Mouse (Mus musculus) liver, adult 2 months (tissue): ENCODE data around the gene Ipcef1. TPM values are rescaled to one million over a fixed set of nuclear protein-coding genes. Genes with fewer than 3 reads are reported as not detected.

Experiments
- DNase-seq: peaks from one replicate; pipeline ENCODE4 v3.0.0-alpha.2; 2011; ENCODE audit warnings: low read depth, low spot score; ENCODE audit errors: extremely low read depth
- H3K27ac ChIP-seq: fragments of 200-500 bp; replicated peaks from 2 replicates; pipeline ENCODE4 v1.5.1; 2012; ENCODE audit warnings: low read depth, mild to moderate bottlenecking, control low read depth, inconsistent platforms, low read length; ENCODE audit not compliant: insufficient read depth
- H3K27me3 ChIP-seq: fragments of 200-500 bp; 2 replicates; pipeline ENCODE4 v1.6.1; 2012; ENCODE audit warnings: mild to moderate bottlenecking, moderate library complexity, low read length, inconsistent platforms; ENCODE audit not compliant: control insufficient read depth, insufficient read depth
- H3K36me3 ChIP-seq: fragments of 200-500 bp; 2 replicates; pipeline ENCODE4 v1.6.1; 2012; ENCODE audit warnings: low read length, inconsistent platforms; ENCODE audit not compliant: control insufficient read depth, insufficient read depth
- H3K4me1 ChIP-seq: fragments of 200-500 bp; 2 replicates; pipeline ENCODE4 v1.6.1; 2011; ENCODE audit warnings: low read length; ENCODE audit not compliant: control insufficient read depth, insufficient read depth
- H3K4me3 ChIP-seq: fragments of 200-500 bp; 2 replicates; pipeline ENCODE4 v1.5.1; 2011; ENCODE audit warnings: low read depth, mild to moderate bottlenecking, control low read depth, low read length, moderate library complexity; ENCODE audit not compliant: insufficient read depth
- H3K79me2 ChIP-seq: fragments of 200-500 bp; 2 replicates; pipeline ENCODE4 v1.6.1; 2012; ENCODE audit warnings: inconsistent platforms, mild to moderate bottlenecking, low read length, moderate library complexity; ENCODE audit not compliant: control insufficient read depth, insufficient read depth
- H3K9ac ChIP-seq: fragments of 200-500 bp; 2 replicates; pipeline ENCODE4 v1.6.1; 2012; ENCODE audit warnings: low read depth, mild to moderate bottlenecking, control low read depth, inconsistent platforms, low read length
- CTCF ChIP-seq: fragments of 200-500 bp; IDR thresholded peaks from 2 replicates; pipeline ENCODE4 v1.5.1; 2011; ENCODE audit warnings: low read depth, low read length, control low read depth
- POLR2A ChIP-seq: fragments of 200-500 bp; IDR thresholded peaks from 2 replicates; pipeline ENCODE4 v1.6.1; 2011; ENCODE audit warnings: low read length, control low read depth; ENCODE audit not compliant: insufficient read depth; ENCODE audit errors: extremely low read depth
- WGBS: fragments of 180-500 bp; shearing (Covaris S2); methylation state at CpG from one replicate; pipeline ENCODE4 v1.1.7; 2018; 5-methylcytosine and 5-hydroxymethylcytosine counted together
- polyA plus RNA-seq: library from polyadenylated mRNA; depleted of rRNA; stranded (reverse); fragments of >200 nt; gene quantifications from 2 replicates; pipeline ENCODE4 v1.2.3, GENCODE M21; 2012
- total RNA-seq: library from RNA; depleted of rRNA; stranded (reverse); fragments of >200 nt; gene quantifications from 2 replicates; pipeline ENCODE4 v1.2.3, GENCODE M21; 2014

Gene Ipcef1
- total and polyA plus RNA-seq, 2 experiments = 0.04 to 0.18 TPM

DNA sequence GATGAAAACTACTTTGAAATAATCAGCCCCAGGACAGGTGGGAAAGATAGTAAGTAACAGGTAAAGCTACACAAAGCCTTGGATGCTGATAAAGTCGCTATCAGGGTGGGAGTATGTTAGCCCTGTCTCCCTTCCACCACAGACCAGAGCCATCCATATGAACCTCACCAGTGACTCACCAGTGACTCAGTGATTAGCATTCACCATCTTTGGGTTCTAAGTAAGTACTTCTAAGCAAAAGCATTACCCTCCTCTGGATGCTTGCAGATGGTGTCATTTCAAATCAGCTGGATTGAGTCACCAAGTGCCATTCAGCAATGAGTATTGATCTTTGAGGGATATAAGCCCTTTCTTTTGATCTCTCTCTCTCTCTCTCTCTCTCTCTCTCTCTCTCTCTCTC, 99.2 kb downstream of the Ipcef1 start:
- TF ChIP-seq POLR2A (no peak), CTCF (no peak)
- Histone ChIP-seq H3K4me1 (no peaks in the 10 kb centered on the region), H3K9ac (no peak overlapping the region), H3K79me2 (no peaks in the 10 kb centered on the region), H3K36me3 (no peaks in the 10 kb centered on the region), H3K27ac (no peak overlapping the region), H3K4me3 (no peak overlapping the region), H3K27me3 (no peaks in the 10 kb centered on the region)
- 75% methylated on average over 1 of the region's 1 CpGs for WGBS
- no peak for DNase-seq

DNA sequence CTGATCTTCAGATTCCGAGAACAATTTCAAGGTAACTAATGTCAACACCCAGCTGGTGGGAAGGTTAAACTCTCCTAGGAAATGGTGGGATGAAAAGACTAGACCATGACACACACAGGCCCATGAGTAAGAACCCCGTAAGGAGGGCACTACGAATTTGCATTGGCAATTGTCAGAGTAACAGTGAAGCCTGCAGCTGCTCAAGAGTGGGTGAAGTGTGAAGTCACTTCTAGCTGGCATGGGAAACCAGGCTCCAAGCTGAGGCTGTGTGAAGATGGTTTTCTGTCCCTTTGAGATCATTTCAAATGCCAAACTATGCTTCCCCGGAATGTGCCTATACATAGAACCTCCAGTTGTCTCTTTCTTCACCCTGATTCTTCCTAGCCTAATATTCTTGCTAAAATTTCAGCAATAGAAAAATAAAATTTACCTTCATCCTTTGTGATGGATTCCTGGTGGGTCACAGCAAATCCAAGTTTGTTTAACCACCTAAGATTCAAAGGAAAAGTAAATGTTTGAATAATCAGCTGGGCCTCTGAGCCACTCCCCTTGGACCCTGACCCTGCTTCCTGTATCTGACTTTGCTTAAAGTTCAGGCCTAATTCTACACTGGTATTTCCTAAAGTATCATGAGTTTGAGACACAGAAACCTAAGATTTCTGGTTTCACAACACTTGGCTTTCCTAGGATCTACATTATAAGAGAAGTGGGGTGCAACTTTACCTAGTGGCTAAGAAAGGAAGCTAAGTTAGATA, 115.4 kb downstream of the Ipcef1 start:
- TF ChIP-seq CTCF = no peak
- no peak for TF ChIP-seq POLR2A
- no peak overlapping the region for H3K4me3 ChIP-seq
- no peaks in the 10 kb centered on the region for H3K27me3 ChIP-seq
- no peaks in the 10 kb centered on the region for H3K36me3 ChIP-seq
- DNase-seq = peak; percentile 7
- H3K4me1 ChIP-seq = no peaks in the 10 kb centered on the region; the same call in 1 of the 2 replicates
- H3K27ac ChIP-seq = no peak overlapping the region
- 77% methylated on average over 4 of the region's 4 CpGs for WGBS
- no peaks in the 10 kb centered on the region for H3K79me2 ChIP-seq
- no peak overlapping the region for H3K9ac ChIP-seq

DNA sequence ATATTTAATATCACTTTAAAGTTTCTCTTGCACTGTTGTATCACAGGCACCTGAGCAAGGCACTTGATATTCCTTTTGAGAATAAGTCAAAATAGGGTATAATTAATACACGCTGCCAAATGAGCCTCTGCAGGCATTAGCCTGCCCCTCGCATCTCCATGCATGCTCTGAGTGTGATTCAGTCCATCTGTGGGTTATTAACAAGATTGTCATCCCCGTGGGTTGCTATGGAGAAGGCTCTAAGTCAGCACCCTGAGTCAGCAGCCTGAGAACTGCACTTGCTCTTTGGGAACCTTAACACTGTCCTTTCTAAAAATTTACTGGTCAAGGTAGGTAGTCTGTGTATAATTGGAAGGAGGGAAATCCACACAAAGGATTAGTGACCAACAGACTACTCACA, 117.5 kb downstream of the Ipcef1 start:
- no peaks in the 10 kb centered on the region for H3K79me2 ChIP-seq
- no peak overlapping the region for H3K9ac ChIP-seq
- H3K4me3 ChIP-seq = no peak overlapping the region
- no peak for TF ChIP-seq POLR2A
- no peak for TF ChIP-seq CTCF
- H3K27me3 ChIP-seq = no peaks in the 10 kb centered on the region
- H3K4me1 ChIP-seq = no peaks in the 10 kb centered on the region; the same call in 1 of the 2 replicates
- no peak overlapping the region for H3K27ac ChIP-seq
- DNase-seq = no peak
- WGBS = 97% methylated on average over 3 of the region's 3 CpGs
- no peaks in the 10 kb centered on the region for H3K36me3 ChIP-seq

DNA sequence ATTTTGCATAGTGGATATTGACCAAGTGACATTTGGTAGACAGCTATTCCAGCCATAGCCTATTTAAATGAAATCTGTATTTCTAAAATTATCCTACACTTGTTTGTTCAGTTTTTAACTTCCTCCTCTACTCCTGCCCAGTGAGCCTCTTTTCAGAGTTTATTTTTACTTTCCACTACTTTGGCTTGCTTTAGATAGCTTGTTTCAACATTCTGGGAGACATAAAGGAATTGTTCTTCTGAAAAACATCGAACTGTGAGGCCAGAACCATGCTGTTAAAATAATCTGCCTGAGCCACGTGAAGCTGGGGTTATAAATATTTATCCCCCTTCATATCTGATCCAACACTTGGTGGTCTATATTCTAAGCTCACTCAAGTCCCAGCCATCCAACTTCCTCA, 121.4 kb downstream of the Ipcef1 start:
- TF ChIP-seq CTCF = no peak
- TF ChIP-seq POLR2A = no peak
- H3K9ac ChIP-seq = no peak overlapping the region
- 76% methylated on average over 2 of the region's 2 CpGs for WGBS
- no peak overlapping the region for H3K4me3 ChIP-seq
- H3K79me2 ChIP-seq = no peaks in the 10 kb centered on the region
- no peak for DNase-seq
- no peak overlapping the region for H3K27ac ChIP-seq
- H3K27me3 ChIP-seq = no peaks in the 10 kb centered on the region
- H3K4me1 ChIP-seq = no peaks in the 10 kb centered on the region
- H3K36me3 ChIP-seq = no peaks in the 10 kb centered on the region

DNA sequence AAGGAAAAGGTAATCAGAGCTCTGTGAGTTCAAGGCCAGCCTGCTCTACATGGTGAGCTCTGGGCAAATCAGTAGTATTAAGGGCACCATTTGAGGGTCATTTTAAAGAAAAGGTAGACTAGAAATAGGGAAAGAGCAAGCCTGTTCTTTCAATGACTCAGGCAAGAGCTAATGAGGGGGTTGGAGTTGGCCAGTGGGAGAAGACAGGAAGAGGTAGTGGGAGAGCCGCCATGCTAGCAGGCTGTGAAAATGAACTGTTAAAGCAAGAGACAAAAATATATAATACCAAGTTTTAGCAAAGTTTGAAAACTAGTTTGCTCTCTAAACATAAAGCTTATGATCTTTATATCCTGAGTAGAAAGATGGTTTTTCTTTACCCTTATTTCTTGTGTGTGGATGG, 121.9 kb downstream of the Ipcef1 start:
- WGBS = 97% methylated on average over 1 of the region's 1 CpGs
- Histone ChIP-seq H3K36me3 (no peaks in the 10 kb centered on the region), H3K4me1 (no peaks in the 10 kb centered on the region), H3K27me3 (no peaks in the 10 kb centered on the region), H3K27ac (no peak overlapping the region), H3K9ac (no peak overlapping the region), H3K79me2 (no peaks in the 10 kb centered on the region), H3K4me3 (no peak overlapping the region)
- TF ChIP-seq POLR2A (no peak), CTCF (no peak)
- DNase-seq = no peak

DNA sequence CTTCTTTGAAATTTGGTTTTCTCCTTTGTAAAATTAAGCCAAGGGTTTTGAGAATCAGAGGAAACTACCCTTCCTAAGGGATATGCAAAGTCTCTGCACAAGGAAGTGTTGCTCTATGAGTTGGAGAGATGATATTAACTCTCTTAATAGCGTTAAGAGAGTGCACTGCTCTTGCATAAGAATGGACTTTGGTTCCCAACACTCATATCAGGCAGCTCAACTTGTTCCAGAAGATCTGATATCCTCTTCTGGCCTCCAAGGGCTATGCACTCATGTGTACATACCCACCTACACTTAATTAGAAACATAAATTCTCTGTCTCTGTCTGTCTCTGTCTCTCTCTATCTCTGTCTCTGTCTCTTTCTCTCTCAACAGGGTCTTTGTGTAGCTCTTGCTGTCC, 123.4 kb downstream of the Ipcef1 start:
- H3K4me1 ChIP-seq = no peaks in the 10 kb centered on the region
- H3K27ac ChIP-seq = no peak overlapping the region
- WGBS = 21% methylated on average over 1 of the region's 1 CpGs
- no peak overlapping the region for H3K4me3 ChIP-seq
- H3K27me3 ChIP-seq = no peaks in the 10 kb centered on the region
- H3K9ac ChIP-seq = no peak overlapping the region
- no peak for TF ChIP-seq CTCF
- no peak for TF ChIP-seq POLR2A
- no peaks in the 10 kb centered on the region for H3K36me3 ChIP-seq
- DNase-seq = peak; percentile 23
- no peaks in the 10 kb centered on the region for H3K79me2 ChIP-seq
